In genomic region chr14:79771802-79772511, GRCm38 (mm10) we compare ENCODE assay signal across 8 mouse cellular contexts. TPM values are rescaled to one million over a fixed set of nuclear protein-coding genes. Genes with fewer than 3 reads are reported as not detected.
DNase-seq lines count a peak whose midpoint lies in the region; ATAC-seq lines count a peak whose summit lies in the region.
"Had no signal": no experiment of that assay in that cellular context is flagged by ENCODE, and none has a peak within 500 bp of the region (broad histone marks: within the 10 kb centered on the region; RNA-seq: fewer than 3 reads in every experiment).

No protein-coding gene starts in this region.

- H3K9ac ChIP-seq in lung, embryonic 15.5 days, result no peak overlapping the region
- H3K9ac ChIP-seq in forebrain, embryonic 15.5 days (replicated peaks), result peak overlapping the region; percentile 54
- no peak overlapping the region for H3K9ac ChIP-seq in liver, embryonic 12.5 days
- H3K9ac ChIP-seq in stomach, embryonic 15.5 days, result no peak overlapping the region

- no peak for DNase-seq in lung, adult 18-20 months
- DNase-seq in gastrocnemius, postnatal 14 days, result no peak
- DNase-seq in lung, postnatal 25 days (ENCODE audit: low spot score), result no peak

- H3K36me3 ChIP-seq in lung, embryonic 15.5 days, result no peaks in the 10 kb centered on the region
- no peaks in the 10 kb centered on the region for H3K36me3 ChIP-seq in forebrain, embryonic 15.5 days
- no peaks in the 10 kb centered on the region for H3K36me3 ChIP-seq in liver, embryonic 12.5 days
- H3K36me3 ChIP-seq in stomach, embryonic 15.5 days, result no peaks in the 10 kb centered on the region

- H3K4me3 ChIP-seq in lung, embryonic 15.5 days, result peak overlapping the region; percentile 34
- H3K4me3 ChIP-seq in forebrain, embryonic 15.5 days, result peak overlapping the region; percentile 68
- peak overlapping the region; percentile 19; the same call in 1 of the 2 replicates for H3K4me3 ChIP-seq in liver, embryonic 12.5 days
- peak overlapping the region; percentile 35 for H3K4me3 ChIP-seq in stomach, embryonic 15.5 days (replicated peaks)

- no peak overlapping the region for H3K27ac ChIP-seq in lung, embryonic 15.5 days
- H3K27ac ChIP-seq in forebrain, embryonic 15.5 days (replicated peaks), result peak overlapping the region; percentile 94
- no peak overlapping the region for H3K27ac ChIP-seq in liver, embryonic 12.5 days
- no peak overlapping the region for H3K27ac ChIP-seq in stomach, embryonic 15.5 days
- H3K27ac ChIP-seq: macrophage had no signal

- peaks cover 93% of the 10 kb centered on the region for H3K27me3 ChIP-seq in lung, embryonic 15.5 days
- H3K27me3 ChIP-seq in forebrain, embryonic 15.5 days, result no peaks in the 10 kb centered on the region
- H3K27me3 ChIP-seq in liver, embryonic 12.5 days (replicated peaks), result peaks cover 88% of the 10 kb centered on the region
- peaks cover 79% of the 10 kb centered on the region for H3K27me3 ChIP-seq in stomach, embryonic 15.5 days (replicated peaks)

- no peak for ATAC-seq in lung, embryonic 15.5 days (ENCODE audit: borderline replicate concordance, extremely low read depth, low FRiP score, low TSS enrichment)
- peak; percentile 17 for ATAC-seq in forebrain, embryonic 15.5 days (replicated peaks)
- no peak for ATAC-seq in liver, embryonic 12.5 days
- ATAC-seq in stomach, embryonic 15.5 days (ENCODE audit: insufficient read depth, low FRiP score, low read depth), result no peak

- 3% methylated on average over 20 of the region's 20 CpGs for WGBS in lung, embryonic 15.5 days
- WGBS in forebrain, embryonic 15.5 days, result 1% methylated on average over 20 of the region's 20 CpGs
- WGBS in liver, embryonic 12.5 days (ENCODE audit: insufficient replicate concordance), result 5% methylated on average over 20 of the region's 20 CpGs
- 4% methylated on average over 20 of the region's 20 CpGs for WGBS in stomach, embryonic 15.5 days

- H3K4me2 ChIP-seq in lung, embryonic 15.5 days, result peak overlapping the region; percentile 71
- H3K4me2 ChIP-seq in forebrain, embryonic 15.5 days (replicated peaks), result peak overlapping the region; percentile 87
- H3K4me2 ChIP-seq in liver, embryonic 12.5 days, result peak overlapping the region; percentile 53
- H3K4me2 ChIP-seq in stomach, embryonic 15.5 days, result peak overlapping the region; percentile 86

- peaks cover 35% of the 10 kb centered on the region for H3K4me1 ChIP-seq in lung, embryonic 15.5 days
- H3K4me1 ChIP-seq in forebrain, embryonic 15.5 days, result peaks cover 70% of the 10 kb centered on the region
- H3K4me1 ChIP-seq in liver, embryonic 12.5 days, result peaks cover 12% of the 10 kb centered on the region; the same call in 1 of the 2 replicates
- peaks cover 34% of the 10 kb centered on the region for H3K4me1 ChIP-seq in stomach, embryonic 15.5 days

- no peaks in the 10 kb centered on the region for H3K9me3 ChIP-seq in lung, embryonic 15.5 days
- H3K9me3 ChIP-seq in forebrain, embryonic 15.5 days, result no peaks in the 10 kb centered on the region
- H3K9me3 ChIP-seq in liver, embryonic 12.5 days (replicated peaks), result no peaks in the 10 kb centered on the region
- no peaks in the 10 kb centered on the region for H3K9me3 ChIP-seq in stomach, embryonic 15.5 days

- intact Hi-C loops in gastrocnemius, postnatal 14 days (cut with DNase I; ENCODE audit: low total_unique reads), result no loop called here

RNA-seq across cellular contexts. Expression of gene Pcdh8, which starts 0.8 kb away (rescaled TPM):
- 0.11 and 0.18 TPM in 2 replicates for polyA plus RNA-seq in lung, embryonic 15.5 days (2015; fragmentation: Nextera tagmentation; extraction: Ambion mirVana)
- 55.7 and 58.0 TPM in 2 replicates for polyA plus RNA-seq in forebrain, embryonic 15.5 days (2015; fragmentation: Nextera tagmentation; extraction: Ambion mirVana)
- polyA plus RNA-seq in liver, embryonic 12.5 days (2016; fragmentation: Nextera tagmentation; extraction: Ambion mirVana), result 0.04 TPM in 1 of 2 replicates, not detected in the other
- 1.0 TPM in 2 replicates for polyA plus RNA-seq in stomach, embryonic 15.5 days (2015; fragmentation: Nextera tagmentation; extraction: Ambion mirVana)
- total RNA-seq in gastrocnemius, postnatal 14 days (2021), result not detected
- polyA plus RNA-seq: macrophage had no signal

Comparison
In these comparisons a context has a peak if more than half of its experiments do, and no peak if none do; other contexts are left out.
1. RNA of gene Pcdh8, which starts 0.8 kb away (polyA plus RNA-seq): 55.7 to 58.0 TPM in forebrain, embryonic 15.5 days; 1.0 TPM in stomach, embryonic 15.5 days, 0.11 to 0.18 TPM in lung, embryonic 15.5 days and 0.04 TPM in liver, embryonic 12.5 days; every median in the first group is over 10 times any median in the second.
2. Peak in every context shown above with its lines, with median percentiles within 50 percentile points of each other: H3K4me2 ChIP-seq and H3K4me3 ChIP-seq.